Mouse (Mus musculus) stomach, embryonic 14.5 days (tissue): ENCODE data around the gene Klf7. TPM values are rescaled to one million over a fixed set of nuclear protein-coding genes. Genes with fewer than 3 reads are reported as not detected.

Experiments used
- ATAC-seq: fragments of 200-750 bp; cut with Nextera tagmentation; 2 replicates; pipeline ENCODE4 v1.8.0; 2017; ENCODE audit warnings: low read depth, moderate TSS enrichment; ENCODE audit not compliant: insufficient number of reproducible peaks, insufficient read depth, low FRiP score
- H3K27ac ChIP-seq: fragments of 300-500 bp; sonication (generic); 2 replicates; pipeline ENCODE4 v1.5.1; 2014; ENCODE audit warnings: mild to moderate bottlenecking, low read length, moderate library complexity, mixed read lengths
- H3K27me3 ChIP-seq: fragments of 300-500 bp; sonication (generic); 2 replicates; pipeline ENCODE4 v1.6.1; 2014; ENCODE audit warnings: low read length, control low read depth, mixed read lengths; ENCODE audit not compliant: control insufficient read depth, insufficient read depth
- H3K36me3 ChIP-seq: fragments of 300-500 bp; sonication (generic); 2 replicates; pipeline ENCODE4 v1.6.1; 2014; ENCODE audit warnings: mild to moderate bottlenecking, control low read depth, low read length, moderate library complexity, mixed read lengths; ENCODE audit not compliant: control insufficient read depth, insufficient read depth
- H3K4me1 ChIP-seq: fragments of 300-500 bp; sonication (generic); 2 replicates; pipeline ENCODE4 v1.6.1; 2014; ENCODE audit warnings: low read length, control low read depth, mixed read lengths; ENCODE audit not compliant: control insufficient read depth, insufficient read depth
- H3K4me2 ChIP-seq: fragments of 300-500 bp; sonication (generic); replicated peaks from 2 replicates; pipeline ENCODE4 v1.6.1; 2014; ENCODE audit warnings: low read depth, low read length, control low read depth
- H3K4me3 ChIP-seq: fragments of 300-500 bp; sonication (generic); 2 replicates; pipeline ENCODE4 v1.5.1; 2014; ENCODE audit warnings: low read depth, low read length, control low read depth
- H3K9ac ChIP-seq: fragments of 300-500 bp; sonication (generic); replicated peaks from 2 replicates; pipeline ENCODE4 v1.6.1; 2014; ENCODE audit warnings: low read depth, mild to moderate bottlenecking, control low read depth, low read length, moderate library complexity, mixed read lengths
- H3K9me3 ChIP-seq: fragments of 300-500 bp; sonication (generic); 2 replicates; pipeline ENCODE4 v1.6.1; 2016; ENCODE audit warnings: low read depth, low read length, control low read depth; ENCODE audit not compliant: control insufficient read depth
- WGBS: fragments of 180-500 bp; shearing (Covaris S2); extraction: QIAGEN DNeasy Blood & Tissue Kit; methylation state at CpG from one replicate; pipeline ENCODE4 v1.1.7; 2014; 5-methylcytosine and 5-hydroxymethylcytosine counted together
- polyA plus RNA-seq: library from polyadenylated mRNA; unstranded; fragments of >200 nt; fragmentation: Nextera tagmentation; extraction: Ambion mirVana; gene quantifications from 2 replicates; pipeline ENCODE4 v1.2.1, GENCODE M21; 2014

The Klf7 gene
- polyA plus RNA-seq, 1 experiment from 2014 or later, result 24.6 TPM

GRCm38 (mm10) chr1:64066320-64067254 lies 55.5 kb downstream of the Klf7 start:
- no peak overlapping the region for H3K4me3 ChIP-seq
- no peaks in the 10 kb centered on the region for H3K36me3 ChIP-seq
- ATAC-seq, result peak; percentile 69; the same call in 1 of the 2 replicates
- no peak overlapping the region for H3K4me2 ChIP-seq
- H3K9me3 ChIP-seq, result no peaks in the 10 kb centered on the region
- no peak overlapping the region for H3K9ac ChIP-seq
- no peaks in the 10 kb centered on the region for H3K27me3 ChIP-seq
- no peak overlapping the region for H3K27ac ChIP-seq
- 65% methylated on average over 10 of the region's 10 CpGs for WGBS
- H3K4me1 ChIP-seq, result no peaks in the 10 kb centered on the region

DNA sequence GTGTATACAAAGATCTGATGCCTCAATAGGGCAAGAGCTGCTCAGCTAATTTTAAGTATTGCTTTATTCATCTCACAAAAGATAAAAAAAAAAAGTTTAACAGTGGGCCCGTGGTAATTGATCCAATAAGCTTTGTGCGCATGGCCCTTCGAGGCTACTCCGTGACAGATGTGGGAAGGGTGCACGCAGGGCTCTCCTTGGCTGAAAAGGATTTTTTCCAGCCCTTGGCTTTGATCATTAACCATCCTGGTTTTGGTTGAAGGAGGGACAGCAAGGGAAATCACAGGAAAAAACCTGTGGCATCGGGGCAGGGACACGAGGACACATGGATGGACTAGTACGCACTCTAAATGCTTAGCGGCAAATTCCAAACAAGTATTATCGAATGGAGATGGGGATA lies 60.6 kb downstream of the Klf7 start:
- no peak overlapping the region for H3K4me3 ChIP-seq
- ATAC-seq, result no peak
- WGBS, result 86% methylated on average over 10 of the region's 10 CpGs

DNA sequence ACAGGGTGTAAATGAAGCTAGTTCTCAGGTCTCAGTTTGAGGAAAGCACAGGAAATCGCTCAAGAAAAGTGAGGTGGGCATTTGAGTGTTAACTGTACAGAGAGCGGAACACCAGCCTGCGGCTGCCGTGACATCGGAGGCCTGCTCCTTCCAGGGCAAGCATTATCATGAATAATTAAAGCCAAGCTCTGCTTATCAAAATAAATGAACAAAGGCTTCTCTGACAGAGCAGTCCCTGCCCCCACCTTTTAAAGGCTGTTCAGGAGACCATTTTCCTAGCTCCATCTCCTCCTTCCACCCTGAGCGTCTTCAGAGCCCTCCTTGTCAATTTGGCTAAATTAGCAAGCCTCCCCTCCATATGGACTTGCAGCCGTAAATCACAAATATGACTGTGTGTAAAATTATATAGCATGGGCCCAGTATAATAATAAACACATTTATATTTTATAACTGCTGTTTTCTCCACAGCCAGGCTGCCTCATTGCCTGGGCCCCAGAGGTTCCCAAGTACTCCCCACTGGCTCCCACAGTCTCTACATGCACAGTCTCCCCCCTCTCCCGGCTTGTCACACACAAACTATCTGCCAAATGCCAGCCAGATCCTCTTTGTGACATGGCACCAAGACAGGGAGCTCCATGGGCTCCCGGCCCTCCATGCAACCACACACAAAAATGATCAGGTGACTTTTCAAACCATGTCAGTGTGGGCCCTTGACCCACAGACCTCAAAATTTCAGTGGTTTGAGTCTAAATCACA lies 61.2 kb downstream of the Klf7 start:
- peak; percentile 14; the same call in 1 of the 2 replicates for ATAC-seq
- Histone ChIP-seq H3K36me3 (no peaks in the 10 kb centered on the region), H3K27ac (no peak overlapping the region), H3K4me3 (no peak overlapping the region), H3K9ac (no peak overlapping the region), H3K4me2 (no peak overlapping the region), H3K9me3 (no peaks in the 10 kb centered on the region), H3K27me3 (no peaks in the 10 kb centered on the region), H3K4me1 (0 out of 2 replicates have a peak, but pooled peaks cover 4% of the 10 kb centered on the region)
- WGBS, result 61% methylated on average over 9 of the region's 9 CpGs

More for the DNA sequence above, 60.6 kb downstream of the Klf7 start:
- Histone ChIP-seq H3K4me1 (0 out of 2 replicates have a peak, but pooled peaks cover 4% of the 10 kb centered on the region), H3K27ac (no peak overlapping the region), H3K36me3 (no peaks in the 10 kb centered on the region), H3K9me3 (no peaks in the 10 kb centered on the region), H3K9ac (no peak overlapping the region), H3K27me3 (no peaks in the 10 kb centered on the region), H3K4me2 (no peak overlapping the region)

- 0 out of 2 replicates have a peak, but pooled peaks cover 4% of the 10 kb centered on the region for H3K4me1 ChIP-seq
- no peak overlapping the region for H3K9ac ChIP-seq
- no peak overlapping the region for H3K27ac ChIP-seq
- 72% methylated on average over 7 of the region's 7 CpGs for WGBS
- H3K36me3 ChIP-seq, result no peaks in the 10 kb centered on the region
- no peak for ATAC-seq
- no peaks in the 10 kb centered on the region for H3K9me3 ChIP-seq
- no peaks in the 10 kb centered on the region for H3K27me3 ChIP-seq
- no peak overlapping the region for H3K4me3 ChIP-seq
- H3K4me2 ChIP-seq, result no peak overlapping the region
These were observed 62.0 kb downstream of the Klf7 start for GRCm38 (mm10) chr1:64060116-64060515.

DNA sequence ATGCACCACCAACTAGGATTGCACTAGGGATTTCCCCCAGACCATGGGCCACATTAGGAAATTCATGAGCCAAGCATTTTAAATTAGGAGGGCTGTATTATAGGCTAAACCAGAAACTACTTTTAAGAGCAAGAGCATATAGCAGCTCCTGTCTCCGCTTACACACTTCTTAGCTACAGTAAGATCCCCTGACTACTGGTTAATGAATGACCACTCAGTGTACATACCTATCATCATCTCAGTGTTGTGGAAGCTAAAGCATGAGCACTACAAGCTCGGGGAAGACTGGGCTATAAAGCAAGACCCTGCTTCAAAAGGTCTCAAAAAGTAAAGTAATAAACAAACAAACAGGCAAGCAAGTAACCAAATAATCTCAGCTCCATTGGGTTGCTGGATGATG lies 65.5 kb downstream of the Klf7 start:
- Histone ChIP-seq H3K27ac (no peak overlapping the region), H3K4me1 (0 out of 2 replicates have a peak, but pooled peaks cover 4% of the 10 kb centered on the region), H3K36me3 (no peaks in the 10 kb centered on the region), H3K9ac (no peak overlapping the region), H3K27me3 (no peaks in the 10 kb centered on the region), H3K4me3 (no peak overlapping the region), H3K9me3 (no peaks in the 10 kb centered on the region), H3K4me2 (no peak overlapping the region)
- WGBS, result 60% methylated on average over 2 of the region's 2 CpGs
- no peak; the same call in 1 of the 2 replicates for ATAC-seq

- H3K36me3 ChIP-seq, result no peaks in the 10 kb centered on the region
- H3K4me3 ChIP-seq, result no peak overlapping the region
- H3K4me2 ChIP-seq, result no peak overlapping the region
- H3K9me3 ChIP-seq, result no peaks in the 10 kb centered on the region
- H3K4me1 ChIP-seq, result 0 out of 2 replicates have a peak, but pooled peaks cover 1% of the 10 kb centered on the region
- WGBS, result 78% methylated on average over 4 of the region's 4 CpGs
- no peak for ATAC-seq
- H3K9ac ChIP-seq, result no peak overlapping the region
- no peak overlapping the region for H3K27ac ChIP-seq
- H3K27me3 ChIP-seq, result no peaks in the 10 kb centered on the region
These were observed 66.1 kb downstream of the Klf7 start for GRCm38 (mm10) chr1:64055978-64056377.

- H3K9ac ChIP-seq, result no peak overlapping the region
These were observed 66.9 kb downstream of the Klf7 start for GRCm38 (mm10) chr1:64055210-64055609.

DNA sequence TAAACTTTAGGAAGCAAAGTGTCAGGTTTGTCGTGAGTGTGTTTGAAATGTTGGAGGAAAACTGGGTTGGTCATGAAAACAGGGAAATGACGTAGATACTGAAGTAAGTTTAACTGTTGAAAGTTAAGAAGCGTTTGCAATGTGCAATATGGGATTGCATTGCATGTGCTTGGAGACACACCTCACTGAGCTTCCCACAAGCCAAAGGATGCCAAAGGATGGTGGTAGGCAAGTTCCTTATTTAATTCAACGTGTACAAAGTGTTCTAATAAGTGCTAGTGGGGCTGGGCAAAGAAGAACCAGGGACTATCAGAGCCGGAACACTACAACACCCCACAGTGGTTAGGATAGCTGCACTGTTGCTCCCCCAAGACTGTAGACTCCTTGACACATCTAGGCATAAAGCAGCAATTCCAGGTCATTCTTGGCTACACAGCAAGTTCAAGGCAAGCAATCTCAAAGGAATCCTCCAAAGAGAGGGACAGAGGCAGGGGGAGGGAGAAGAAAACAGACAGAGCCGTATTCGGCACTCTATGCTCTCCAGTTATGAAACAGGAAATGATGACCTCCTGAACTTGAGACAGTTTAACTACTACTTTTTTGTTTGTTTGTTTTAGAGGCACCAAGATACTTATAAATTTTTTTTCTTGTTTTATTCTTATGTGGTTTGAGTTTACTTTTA lies 69.9 kb downstream of the Klf7 start:
- H3K4me3 ChIP-seq, result no peak overlapping the region
- H3K27me3 ChIP-seq, result no peaks in the 10 kb centered on the region
- no peak for ATAC-seq
- H3K4me1 ChIP-seq, result no peaks in the 10 kb centered on the region
- no peak overlapping the region for H3K4me2 ChIP-seq
- H3K9ac ChIP-seq, result no peak overlapping the region
- WGBS, result 70% methylated on average over 7 of the region's 7 CpGs
- H3K9me3 ChIP-seq, result no peaks in the 10 kb centered on the region
- H3K27ac ChIP-seq, result no peak overlapping the region
- H3K36me3 ChIP-seq, result no peaks in the 10 kb centered on the region

More at GRCm38 (mm10) chr1:64055210-64055609, 66.9 kb downstream of the Klf7 start:
- no peaks in the 10 kb centered on the region for H3K9me3 ChIP-seq
- H3K4me1 ChIP-seq, result no peaks in the 10 kb centered on the region
- no peak for ATAC-seq
- no peak overlapping the region for H3K27ac ChIP-seq
- H3K4me3 ChIP-seq, result no peak overlapping the region
- H3K4me2 ChIP-seq, result no peak overlapping the region
- no peaks in the 10 kb centered on the region for H3K27me3 ChIP-seq
- H3K36me3 ChIP-seq, result no peaks in the 10 kb centered on the region
- 91% methylated on average over 4 of the region's 4 CpGs for WGBS
